Mouse (Mus musculus) limb, embryonic 15.5 days (tissue): ENCODE results near the gene Gng7. TPM values are rescaled to one million over a fixed set of nuclear protein-coding genes. Genes with fewer than 3 reads are reported as not detected.
"Not testable (repeated sequence)": the region's sequence is repeated elsewhere in the genome, so short reads cannot be mapped to it uniquely, and the experiment has no call there.

Experiments used
- ATAC-seq: fragments of 200-750 bp; cut with Nextera tagmentation; 2 replicates; pipeline ENCODE4 v1.8.0; 2017; ENCODE audit warnings: low read depth, moderate TSS enrichment; ENCODE audit not compliant: insufficient number of reproducible peaks, low FRiP score, low TSS enrichment
- H3K27ac ChIP-seq: fragments of 300-500 bp; sonication (generic); 2 replicates; pipeline ENCODE4 v1.5.1; 2015; ENCODE audit warnings: moderate library complexity, mild to moderate bottlenecking, inconsistent platforms
- H3K27me3 ChIP-seq: fragments of 300-500 bp; sonication (generic); 2 replicates; pipeline ENCODE4 v1.6.1; 2015; ENCODE audit warnings: inconsistent platforms
- H3K36me3 ChIP-seq: fragments of 300-500 bp; sonication (generic); 2 replicates; pipeline ENCODE4 v1.6.1; 2015; ENCODE audit warnings: inconsistent platforms
- H3K4me1 ChIP-seq: fragments of 300-500 bp; sonication (generic); 2 replicates; pipeline ENCODE4 v1.6.1; 2015; ENCODE audit warnings: inconsistent platforms
- H3K4me2 ChIP-seq: fragments of 300-500 bp; sonication (generic); 2 replicates; pipeline ENCODE4 v1.6.1; 2015; ENCODE audit warnings: mild to moderate bottlenecking, inconsistent platforms
- H3K4me3 ChIP-seq: fragments of 300-500 bp; sonication (generic); 2 replicates; pipeline ENCODE4 v1.5.1; 2015; ENCODE audit warnings: mild to moderate bottlenecking, inconsistent platforms
- H3K9ac ChIP-seq: fragments of 300-500 bp; sonication (generic); 2 replicates; pipeline ENCODE4 v1.6.1; 2015; ENCODE audit warnings: inconsistent platforms
- H3K9me3 ChIP-seq: fragments of 300-500 bp; sonication (generic); 2 replicates; pipeline ENCODE4 v1.6.1; 2016; ENCODE audit warnings: inconsistent platforms
- WGBS: fragments of 180-500 bp; shearing (Covaris S2); methylation state at CpG from one replicate; pipeline ENCODE4 v1.1.7; 2015; 5-methylcytosine and 5-hydroxymethylcytosine counted together
- polyA plus RNA-seq: library from polyadenylated mRNA; unstranded; fragments of >200 nt; fragmentation: Nextera tagmentation; extraction: Ambion mirVana; gene quantifications from 2 replicates; pipeline ENCODE4 v1.2.1, GENCODE M21; 2015

Gng7 gene
- 7.7 and 8.7 TPM in 2 replicates for polyA plus RNA-seq

GRCm38 (mm10) chr10:81014393-81015384 is at the start of gene Gng7:
TSS of gene Gng7 (minus strand) at chr10:81014945.
- peak within 1 kb of the TSS; percentile 42; the same call in 1 of the 2 replicates for H3K9ac ChIP-seq
- no peaks in the 10 kb centered on the region for H3K9me3 ChIP-seq
- peak; percentile 96 for ATAC-seq
- 8% methylated on average over 31 of the region's 31 CpGs for WGBS
- H3K4me1 ChIP-seq: peaks cover 12% of the 10 kb centered on the region; the same call in 1 of the 2 replicates
- peak within 1 kb of the TSS; percentile 46 for H3K4me3 ChIP-seq
- H3K27me3 ChIP-seq: peaks cover 5% of the 10 kb centered on the region; the same call in 1 of the 2 replicates
- peak within 1 kb of the TSS; percentile 68 for H3K4me2 ChIP-seq
- no peak within 1 kb of the TSS for H3K27ac ChIP-seq
- no peaks in the 10 kb centered on the region for H3K36me3 ChIP-seq

GRCm38 (mm10) chr10:81064519-81064918 is 49.8 kb upstream of the Gng7 start:
- not testable (repeated sequence) for H3K4me3 ChIP-seq, H3K27ac ChIP-seq, H3K36me3 ChIP-seq, ATAC-seq, H3K4me2 ChIP-seq, H3K4me1 ChIP-seq, H3K9ac ChIP-seq, H3K27me3 ChIP-seq, H3K9me3 ChIP-seq
- 84% methylated on average over 8 of the region's 8 CpGs for WGBS

GRCm38 (mm10) chr10:81062710-81063109 is 48.0 kb upstream of the Gng7 start:
- no peak overlapping the region for H3K27ac ChIP-seq
- peaks cover 20% of the 10 kb centered on the region for H3K4me1 ChIP-seq
- no peaks in the 10 kb centered on the region for H3K27me3 ChIP-seq
- H3K4me2 ChIP-seq: no peak overlapping the region
- peaks cover 2% of the 10 kb centered on the region; the same call in 1 of the 2 replicates for H3K36me3 ChIP-seq
- no peak overlapping the region for H3K9ac ChIP-seq
- WGBS: 61% methylated on average over 4 of the region's 4 CpGs
- no peaks in the 10 kb centered on the region for H3K9me3 ChIP-seq
- no peak for ATAC-seq
- H3K4me3 ChIP-seq: no peak overlapping the region

DNA sequence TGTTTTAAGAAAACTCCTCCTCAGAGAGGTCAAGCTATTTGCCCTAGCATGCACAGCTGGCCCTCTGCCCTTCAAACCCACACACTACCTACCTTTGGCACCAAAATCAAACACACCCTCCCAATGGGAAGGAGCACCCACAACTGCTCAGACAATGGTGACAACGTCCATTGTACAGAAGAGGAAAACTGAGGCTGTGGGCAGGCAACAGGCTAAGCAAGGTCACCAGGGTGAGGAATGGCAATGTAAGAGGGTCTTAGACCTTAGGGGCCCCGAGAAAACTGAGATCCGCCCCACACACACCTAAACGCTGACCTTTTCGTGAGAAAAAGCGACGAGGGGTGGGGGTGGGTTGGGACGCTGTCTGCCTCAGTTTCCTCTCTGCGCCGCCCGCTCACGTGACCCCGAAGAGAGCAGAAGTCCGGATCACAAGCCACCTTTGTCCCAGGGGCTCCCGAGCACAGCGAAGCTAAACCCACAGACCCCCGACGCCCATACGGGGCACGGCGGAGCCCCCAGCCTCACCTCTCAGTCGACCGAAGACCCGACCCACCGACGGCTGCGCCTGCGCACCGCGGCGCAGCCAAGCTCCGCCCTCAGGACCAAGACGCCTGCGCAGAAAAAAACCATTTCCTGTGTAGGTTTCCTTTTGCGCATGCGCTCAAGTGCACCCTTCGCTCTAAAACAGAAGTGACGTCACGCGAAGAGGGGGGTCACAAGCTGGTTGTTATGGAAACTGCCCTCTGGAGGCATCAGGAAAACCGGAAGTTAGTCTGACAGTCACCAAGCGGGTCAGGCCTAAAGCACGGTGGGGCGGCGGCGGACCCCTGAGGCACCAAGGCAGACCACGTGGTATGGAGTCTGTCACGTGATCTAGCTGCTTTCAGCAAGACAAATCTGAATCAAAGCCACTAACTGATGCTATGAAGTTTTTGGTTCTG is 45.1 kb upstream of the Gng7 start, which contains the start of gene Sgta:
Gene Sgta (minus strand): TSS at position 579 of the 941 bp plus-strand sequence.
- H3K27ac ChIP-seq: peak within 1 kb of the TSS; percentile 71
- no peaks in the 10 kb centered on the region for H3K27me3 ChIP-seq
- peaks cover 17% of the 10 kb centered on the region for H3K36me3 ChIP-seq
- ATAC-seq: peak; percentile 92
- H3K9ac ChIP-seq: peak within 1 kb of the TSS; percentile 79
- WGBS: under 1% methylated on average over 48 of the region's 48 CpGs
- no peaks in the 10 kb centered on the region for H3K9me3 ChIP-seq
- H3K4me2 ChIP-seq: peak within 1 kb of the TSS; percentile 78
- H3K4me1 ChIP-seq: peaks cover 38% of the 10 kb centered on the region
- peak within 1 kb of the TSS; percentile 67 for H3K4me3 ChIP-seq

GRCm38 (mm10) chr10:81058896-81059295 is 44.2 kb upstream of the Gng7 start:
- no peak overlapping the region for H3K27ac ChIP-seq
- no peaks in the 10 kb centered on the region for H3K27me3 ChIP-seq
- 0 out of 2 replicates have a peak overlapping the region, but pooled peaks have one; percentile 18 for H3K9ac ChIP-seq
- peaks cover 38% of the 10 kb centered on the region for H3K4me1 ChIP-seq
- H3K9me3 ChIP-seq: no peaks in the 10 kb centered on the region
- no peak for ATAC-seq
- H3K36me3 ChIP-seq: peaks cover 21% of the 10 kb centered on the region
- 82% methylated on average over 6 of the region's 6 CpGs for WGBS
- peak overlapping the region; percentile 78 for H3K4me2 ChIP-seq
- H3K4me3 ChIP-seq: peak overlapping the region; percentile 67

DNA sequence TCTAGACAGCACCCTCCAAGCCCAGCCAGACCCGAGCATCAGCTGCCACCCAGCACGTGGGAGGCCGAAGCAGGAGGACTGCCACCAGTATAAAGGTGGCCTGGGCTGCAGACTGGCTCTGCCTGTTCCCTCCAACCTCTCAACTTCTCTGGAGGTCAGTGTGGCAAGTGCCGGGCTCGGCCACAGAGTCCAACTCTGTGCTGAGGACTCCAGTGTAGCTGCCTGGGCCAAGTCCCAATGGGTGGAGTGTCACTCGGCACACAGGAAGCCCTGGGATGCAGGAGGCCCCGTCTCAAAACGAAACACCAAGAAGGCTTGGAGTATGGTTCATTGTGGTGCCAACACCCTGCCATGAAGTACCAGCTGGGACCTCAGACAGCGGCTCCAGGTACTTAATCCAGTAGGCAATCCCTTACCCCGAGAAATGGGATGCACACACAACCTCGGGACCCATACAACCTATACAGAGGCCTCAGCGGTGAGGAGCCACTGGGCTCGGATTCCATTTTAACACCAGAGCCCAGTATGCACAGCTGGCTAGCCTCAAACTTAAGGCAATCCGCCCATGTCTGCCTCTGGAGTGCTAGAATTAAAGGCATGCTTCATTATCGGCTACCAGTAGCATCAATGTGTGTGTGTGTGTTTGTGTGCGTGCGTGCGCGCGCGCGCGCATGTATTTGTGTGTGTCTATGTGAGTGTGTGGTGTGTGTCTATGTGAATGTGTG is 42.8 kb upstream of the Gng7 start:
- peaks cover 38% of the 10 kb centered on the region for H3K4me1 ChIP-seq
- H3K4me2 ChIP-seq: no peak overlapping the region
- peaks cover 29% of the 10 kb centered on the region for H3K36me3 ChIP-seq
- no peaks in the 10 kb centered on the region for H3K9me3 ChIP-seq
- H3K27ac ChIP-seq: no peak overlapping the region
- H3K4me3 ChIP-seq: no peak overlapping the region
- WGBS: 90% methylated on average over 23 of the region's 23 CpGs
- no peak overlapping the region for H3K9ac ChIP-seq
- no peaks in the 10 kb centered on the region for H3K27me3 ChIP-seq
- ATAC-seq: no peak

- not testable (repeated sequence) for H3K4me2 ChIP-seq, H3K4me3 ChIP-seq, H3K9me3 ChIP-seq, ATAC-seq, H3K27me3 ChIP-seq, H3K27ac ChIP-seq
- peaks cover 38% of the 10 kb centered on the region for H3K4me1 ChIP-seq
- H3K9ac ChIP-seq: 0 out of 2 replicates have a peak overlapping the region, but pooled peaks have one; percentile 10
- WGBS: 77% methylated on average over 11 of the region's 11 CpGs
- H3K36me3 ChIP-seq: peaks cover 46% of the 10 kb centered on the region
Observed at GRCm38 (mm10) chr10:81055802-81056340, 41.1 kb upstream of the Gng7 start.

- peaks cover 53% of the 10 kb centered on the region for H3K36me3 ChIP-seq
- WGBS: 86% methylated on average over 6 of the region's 6 CpGs
Observed at GRCm38 (mm10) chr10:81055169-81055568, 40.4 kb upstream of the Gng7 start.

GRCm38 (mm10) chr10:81052577-81052976 is 37.8 kb upstream of the Gng7 start:
- WGBS: 89% methylated on average over 5 of the region's 5 CpGs

More at GRCm38 (mm10) chr10:81055169-81055568, 40.4 kb upstream of the Gng7 start:
- no peak overlapping the region for H3K27ac ChIP-seq
- ATAC-seq: no peak
- no peak overlapping the region for H3K4me3 ChIP-seq
- no peak overlapping the region for H3K4me2 ChIP-seq
- no peak overlapping the region for H3K9ac ChIP-seq
- no peaks in the 10 kb centered on the region for H3K9me3 ChIP-seq
- no peaks in the 10 kb centered on the region for H3K27me3 ChIP-seq
- H3K4me1 ChIP-seq: peaks cover 38% of the 10 kb centered on the region

GRCm38 (mm10) chr10:81051133-81051532 is 36.4 kb upstream of the Gng7 start:
- H3K4me1 ChIP-seq: peaks cover 5% of the 10 kb centered on the region; the same call in 1 of the 2 replicates
- no peak for ATAC-seq
- no peak overlapping the region for H3K4me2 ChIP-seq
- H3K9ac ChIP-seq: no peak overlapping the region
- 95% methylated on average over 6 of the region's 6 CpGs for WGBS
- no peaks in the 10 kb centered on the region for H3K27me3 ChIP-seq
- no peak overlapping the region for H3K27ac ChIP-seq
- H3K4me3 ChIP-seq: no peak overlapping the region
- peaks cover 85% of the 10 kb centered on the region for H3K36me3 ChIP-seq
- H3K9me3 ChIP-seq: no peaks in the 10 kb centered on the region

More at GRCm38 (mm10) chr10:81052577-81052976, 37.8 kb upstream of the Gng7 start:
- no peak overlapping the region for H3K9ac ChIP-seq
- peaks cover 76% of the 10 kb centered on the region for H3K36me3 ChIP-seq
- H3K4me3 ChIP-seq: no peak overlapping the region
- H3K27me3 ChIP-seq: no peaks in the 10 kb centered on the region
- no peaks in the 10 kb centered on the region for H3K9me3 ChIP-seq
- H3K4me2 ChIP-seq: no peak overlapping the region
- no peak for ATAC-seq
- peaks cover 17% of the 10 kb centered on the region for H3K4me1 ChIP-seq
- no peak overlapping the region for H3K27ac ChIP-seq
